Mouse (Mus musculus): Measurements from ENCODE around the gene Trim38.

DNA sequence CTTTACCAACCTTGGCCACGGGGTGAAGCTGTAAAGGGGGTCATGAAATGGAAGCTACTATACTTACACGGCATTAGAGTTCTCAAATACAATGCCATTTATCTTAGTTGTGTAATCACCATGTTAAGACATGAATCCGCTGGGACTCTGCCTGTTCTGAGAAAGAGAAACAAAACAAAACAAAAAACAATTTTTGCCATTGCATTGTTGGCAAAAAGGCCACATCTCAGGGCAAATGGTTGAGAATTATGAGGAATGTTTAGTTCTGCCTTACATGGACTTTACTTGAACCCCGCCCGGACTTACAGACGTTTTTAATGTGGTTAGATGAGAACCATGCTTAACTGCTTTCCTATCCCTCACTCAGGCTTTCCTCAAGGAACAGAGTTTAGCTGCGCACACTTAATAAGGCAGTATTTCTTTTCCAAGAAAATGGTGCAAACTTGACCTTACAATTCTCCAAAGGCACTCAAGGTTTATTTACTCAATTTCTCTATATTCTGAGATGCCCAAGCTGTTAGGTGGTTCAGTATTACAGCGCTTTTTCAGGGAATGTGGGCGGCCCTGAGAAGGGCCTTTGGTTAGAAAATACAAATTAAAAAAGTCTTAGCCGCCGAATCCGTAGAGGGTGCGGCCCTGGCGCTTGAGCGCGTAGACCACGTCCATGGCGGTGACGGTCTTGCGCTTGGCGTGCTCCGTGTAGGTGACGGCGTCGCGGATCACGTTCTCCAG is 9.3 kb upstream of the Trim38 start:
- TF ChIP-seq MAFK (IDR thresholded peaks at IDR 0.05; ENCODE audit: insufficient read depth, low read depth, low read length) (no peak), ZNF384 (IDR thresholded peaks at IDR 0.05; ENCODE audit: low read depth, low read length) (no peak), ZC3H11A (IDR thresholded peaks at IDR 0.05; ENCODE audit: borderline replicate concordance, low read depth, low read length) (no peak), HCFC1 (IDR thresholded peaks at IDR 0.05; ENCODE audit: borderline replicate concordance, insufficient read depth, low read length) (no peak)

All from ES-E14 (cell line).